Mouse (Mus musculus): ENCODE measurements around the gene Nin.
A peak's percentile ranks its signal among the peaks of the same experiment; 100 is the strongest.

Nin gene

DNA sequence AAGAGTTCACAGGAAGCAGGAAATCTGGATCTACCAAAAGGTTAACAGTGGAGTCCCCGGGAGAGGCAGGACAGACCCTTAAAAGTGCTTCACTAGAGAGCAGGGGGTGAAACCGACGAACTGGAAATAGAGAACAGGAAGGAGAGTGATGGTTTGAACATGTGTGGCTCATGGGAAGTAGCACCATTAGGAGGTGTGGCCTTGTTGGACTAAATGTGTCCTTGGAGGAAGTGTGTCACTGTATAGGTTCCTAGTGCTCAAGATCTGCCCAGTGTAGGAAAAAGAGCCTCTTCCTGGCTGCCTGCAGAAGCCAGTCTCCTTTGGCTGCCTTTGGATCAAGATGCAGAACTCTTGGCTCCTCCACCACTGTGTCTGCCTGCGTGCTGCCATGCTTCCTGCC lies 108.4 kb downstream of the Nin start:
- no peak for DNase-seq

DNA sequence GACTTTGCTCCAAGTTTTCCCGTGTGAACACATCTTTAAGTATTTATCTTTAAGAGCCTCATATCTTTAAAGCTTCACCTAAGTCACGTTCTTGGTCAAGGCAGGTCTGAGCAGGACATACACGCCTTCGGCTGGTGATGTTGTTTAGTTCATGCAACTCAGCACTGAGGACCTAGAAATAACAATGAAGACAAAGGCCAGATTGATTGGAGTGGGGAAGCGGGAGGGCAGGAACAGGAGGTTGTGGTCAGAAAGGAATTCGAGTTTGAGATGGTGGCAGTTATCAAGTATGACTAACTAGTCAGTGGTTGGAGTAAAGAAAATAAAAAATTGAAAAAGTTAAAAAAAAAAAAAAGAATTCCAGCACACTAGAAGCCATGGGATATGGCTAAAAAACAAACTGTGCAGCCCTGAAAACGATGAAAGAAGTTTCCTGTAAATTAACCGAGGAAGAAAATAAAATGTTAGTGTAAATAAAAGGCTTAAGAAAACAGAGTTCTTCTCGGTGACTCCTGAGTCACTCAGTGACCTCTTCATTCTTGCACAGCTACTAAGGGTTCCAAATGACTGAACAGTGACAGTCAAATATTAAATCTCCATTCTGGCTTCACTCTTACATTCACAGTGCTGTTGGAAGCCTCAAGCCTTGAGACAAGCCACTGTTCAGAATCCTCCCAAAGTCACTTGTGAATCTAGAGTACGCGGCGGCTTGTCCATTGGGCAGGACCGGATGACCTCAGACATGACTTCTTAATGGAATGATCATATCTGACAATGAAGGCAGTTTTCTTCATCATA lies 115.1 kb downstream of the Nin start:
- no peak for DNase-seq

DNA sequence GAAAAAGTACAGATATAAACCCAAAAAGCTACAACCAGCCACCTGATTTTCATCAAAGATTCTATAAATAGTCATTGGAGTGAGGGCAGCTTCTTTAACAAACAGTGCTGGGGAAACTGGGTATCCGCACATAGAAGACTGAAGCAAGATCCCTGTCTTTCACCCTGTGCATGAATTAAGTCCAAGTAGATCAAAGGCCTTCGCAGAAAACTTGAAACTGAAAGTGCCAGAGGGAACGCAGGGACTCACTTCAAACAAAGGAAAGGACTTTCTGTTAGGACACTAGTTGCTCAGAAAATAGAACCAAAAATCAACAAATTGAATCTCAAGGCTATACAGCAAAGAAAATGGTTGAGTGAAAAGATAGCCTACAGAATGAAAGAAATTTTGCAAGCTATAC lies 118.1 kb downstream of the Nin start:
- DNase-seq, result no peak

DNA sequence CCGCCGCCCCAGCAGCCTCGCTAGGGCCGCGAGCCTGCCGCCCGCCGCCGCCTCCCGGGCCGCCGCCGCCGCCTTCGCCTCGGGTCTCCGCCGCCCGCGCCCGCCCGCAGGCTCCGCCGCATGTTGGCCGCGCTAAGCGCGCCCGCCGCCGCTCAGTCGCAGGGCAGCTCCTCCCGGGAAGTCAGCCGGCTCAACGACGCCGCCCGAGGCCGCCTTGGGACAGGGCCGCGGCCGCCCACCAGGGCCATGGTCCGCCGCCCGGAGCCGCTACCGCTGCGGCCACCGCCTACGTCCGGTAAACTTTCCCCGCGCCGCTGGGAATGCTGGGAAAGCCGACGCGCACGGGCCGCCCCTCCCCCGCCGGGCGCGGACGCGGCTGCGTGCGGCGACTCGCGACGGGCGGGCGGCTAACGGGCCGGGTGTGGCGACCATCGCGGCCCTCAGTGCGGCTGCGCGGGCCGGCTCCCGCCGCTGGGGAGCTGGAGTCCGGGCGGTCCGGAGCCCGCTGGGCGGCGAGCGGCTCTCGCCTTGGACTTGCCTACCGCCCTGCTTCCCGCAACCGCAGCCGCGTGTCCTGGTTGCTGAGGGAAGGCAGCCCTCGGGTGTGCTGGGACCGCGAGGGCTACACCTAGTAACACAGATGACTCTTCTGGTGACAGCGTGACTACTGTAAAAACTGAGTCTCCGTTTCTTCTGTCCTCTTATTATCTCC lies 126.6 kb downstream of the Nin start, which contains the start of gene Sav1:
Sav1 (minus strand) TSS at position 217 of the 712 bp plus-strand sequence.
- DNase-seq, result peak; percentile 93

DNA sequence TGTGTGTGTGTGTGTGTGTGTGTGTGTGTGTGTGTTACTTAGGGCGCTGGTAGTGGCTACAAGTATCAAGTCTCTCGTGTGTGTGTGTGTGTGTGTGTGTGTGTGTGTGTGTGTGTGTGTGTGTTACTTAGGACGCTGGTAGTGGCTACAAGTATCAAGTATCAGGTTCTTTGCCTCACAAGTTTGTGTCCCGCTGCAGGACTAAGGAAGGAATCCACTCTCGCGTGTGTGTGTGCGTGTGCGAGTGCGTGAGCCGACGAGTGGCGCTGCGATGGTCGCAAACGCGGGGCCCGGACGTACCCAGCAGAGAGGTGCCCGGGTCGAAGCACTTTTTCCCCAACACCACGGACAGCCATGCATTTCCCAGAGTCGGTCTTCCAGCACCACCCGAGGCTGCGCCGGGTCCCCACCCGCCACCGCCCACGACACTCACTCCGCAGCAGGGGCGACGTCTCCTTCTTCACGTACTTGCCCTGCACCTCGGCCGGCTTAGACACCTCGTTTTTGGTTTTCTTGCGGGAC lies 127.2 kb downstream of the Nin start:
- peak; percentile 61 for DNase-seq

DNA sequence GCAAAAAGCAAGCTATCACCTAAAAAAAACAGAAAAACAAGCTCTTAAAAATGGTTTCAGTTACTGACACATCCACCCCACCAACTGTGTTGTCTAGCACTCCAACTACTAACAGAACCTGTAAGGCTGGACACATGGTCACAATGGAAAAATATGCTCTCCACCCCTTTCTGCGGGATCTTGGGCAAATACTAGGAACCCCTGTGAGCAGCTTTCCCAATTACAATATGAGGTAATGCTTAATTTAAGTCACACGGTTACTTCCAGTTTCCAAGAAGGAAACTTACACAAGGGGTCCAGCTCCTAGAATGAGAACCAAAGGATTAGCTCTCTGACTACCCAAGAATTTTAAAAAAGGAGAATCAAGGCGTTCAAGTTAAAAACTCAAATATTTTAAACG lies 128.0 kb downstream of the Nin start:
- no peak for DNase-seq

DNA sequence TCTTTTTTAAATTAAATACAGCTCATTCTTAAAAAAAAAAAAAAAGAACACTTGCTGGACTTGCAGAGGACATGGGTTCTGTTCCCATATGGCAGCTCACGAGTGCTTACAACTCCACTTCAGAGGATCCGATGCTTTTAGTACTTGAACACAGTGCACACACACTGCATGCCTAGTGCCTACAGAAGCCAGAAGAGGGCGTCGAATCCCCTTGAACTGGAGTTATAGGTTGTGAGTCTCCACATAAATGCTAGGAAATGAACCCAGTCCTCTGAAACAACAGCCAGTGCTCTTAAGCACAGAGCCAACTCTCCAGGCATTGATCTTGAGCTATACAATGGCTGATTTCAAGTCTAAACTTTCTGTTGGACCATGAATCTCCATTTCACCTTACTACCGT lies 130.6 kb downstream of the Nin start:
- no peak for DNase-seq

DNA sequence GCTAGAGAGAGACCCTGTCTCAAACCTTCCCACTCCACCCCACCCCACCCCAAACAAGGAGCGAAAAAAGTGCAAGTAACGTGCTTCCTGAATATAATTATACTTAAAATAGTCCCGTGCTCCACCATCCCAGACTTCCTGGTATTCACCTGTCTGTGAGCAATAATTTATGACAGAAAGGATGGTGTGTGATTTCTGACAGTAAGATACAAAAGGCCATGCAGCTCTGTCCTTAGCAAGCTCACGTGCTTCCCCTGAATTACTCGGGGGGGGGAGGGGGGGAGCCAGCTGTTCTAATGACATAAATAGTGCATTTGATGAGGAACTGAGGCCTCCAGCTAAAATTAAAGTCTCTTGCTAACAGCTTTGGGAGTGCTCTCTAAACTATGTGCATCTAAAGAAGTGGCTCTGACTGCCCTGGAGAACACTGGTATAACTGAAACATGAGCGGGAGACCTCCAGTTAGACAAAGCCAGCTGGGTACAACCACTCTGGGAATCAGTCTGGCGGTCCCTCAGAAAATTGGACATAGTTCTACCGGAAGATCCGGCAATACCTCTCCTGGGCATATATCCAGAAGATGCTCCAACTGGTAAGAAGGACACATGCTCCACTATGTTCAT lies 136.0 kb downstream of the Nin start:
- peak; percentile 46 for DNase-seq

DNA sequence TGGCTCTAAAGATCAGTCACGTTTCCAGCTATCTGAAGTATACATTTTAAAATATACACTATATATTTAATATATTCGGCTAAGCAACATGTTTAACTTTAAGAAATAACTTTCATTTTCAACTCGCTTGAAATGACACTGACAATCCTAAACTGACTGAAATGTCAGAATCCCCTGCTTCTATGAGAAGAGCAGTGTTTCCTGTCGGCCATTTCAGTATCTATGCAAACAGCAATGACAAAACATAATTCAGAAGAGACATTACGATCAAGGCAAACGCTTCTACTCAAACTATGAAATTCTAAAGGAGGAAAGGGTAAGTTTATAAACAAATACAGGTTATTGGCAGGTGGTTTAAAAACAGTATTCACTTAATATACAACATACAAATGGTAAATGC lies 136.8 kb downstream of the Nin start:
- DNase-seq, result no peak

DNA sequence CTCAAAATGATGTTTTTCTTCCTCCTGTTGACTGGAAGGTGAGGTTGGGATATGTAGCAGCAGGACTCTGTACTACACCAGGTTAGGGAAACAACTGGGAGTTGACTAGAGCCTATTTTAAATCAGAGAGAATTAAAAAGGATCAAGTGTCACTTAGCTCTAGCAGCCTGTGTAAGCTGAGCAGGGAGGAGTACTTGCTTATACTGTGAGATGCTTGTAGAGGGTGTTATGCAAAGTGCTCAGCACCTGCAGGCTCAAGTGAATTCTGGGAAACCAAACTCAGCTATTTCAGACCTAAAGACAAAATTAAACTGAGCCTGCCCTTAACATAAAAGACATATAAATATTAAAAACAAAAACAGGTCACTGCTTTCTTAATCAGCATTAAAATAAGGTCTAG lies 139.9 kb downstream of the Nin start:
- DNase-seq, result no peak

DNA sequence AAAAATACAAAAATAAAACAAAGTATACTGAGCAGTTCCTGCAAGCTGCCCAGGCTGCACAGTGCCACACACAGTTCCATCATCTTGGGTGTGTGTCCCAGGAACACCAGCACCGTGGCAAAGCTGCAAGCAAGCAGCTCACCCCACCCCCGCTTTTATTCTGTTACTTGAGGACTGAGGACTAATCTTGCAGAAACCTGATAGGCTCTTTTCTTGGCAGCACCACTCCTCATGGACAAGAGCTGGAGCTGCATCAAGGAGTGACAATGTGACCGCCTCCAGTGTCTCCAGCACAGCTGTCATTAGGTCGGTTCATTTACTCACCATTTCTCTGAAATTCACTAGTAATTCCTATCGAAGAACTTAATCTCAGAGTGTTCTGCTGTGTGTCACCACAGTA lies 145.4 kb downstream of the Nin start:
- no peak for DNase-seq

DNA sequence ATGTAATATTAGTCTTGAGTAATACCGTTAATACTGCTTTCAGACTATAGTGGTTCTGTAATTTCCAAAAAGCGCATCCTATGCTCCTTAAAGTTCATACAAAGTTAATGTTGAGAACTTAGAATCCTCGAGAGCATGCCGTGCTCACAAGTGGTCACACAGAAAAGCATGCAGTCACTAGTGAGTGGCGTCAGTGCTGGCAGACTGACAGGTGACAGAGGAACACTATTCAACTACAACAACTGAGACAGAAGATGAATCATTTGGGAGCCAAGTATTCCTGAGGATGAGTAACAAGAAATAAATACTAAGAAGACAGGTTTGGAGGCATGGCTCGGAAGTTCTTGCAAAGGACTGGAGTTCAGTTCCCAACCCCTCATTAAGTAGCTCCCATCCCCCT lies 146.4 kb downstream of the Nin start:
- DNase-seq, result no peak

DNA sequence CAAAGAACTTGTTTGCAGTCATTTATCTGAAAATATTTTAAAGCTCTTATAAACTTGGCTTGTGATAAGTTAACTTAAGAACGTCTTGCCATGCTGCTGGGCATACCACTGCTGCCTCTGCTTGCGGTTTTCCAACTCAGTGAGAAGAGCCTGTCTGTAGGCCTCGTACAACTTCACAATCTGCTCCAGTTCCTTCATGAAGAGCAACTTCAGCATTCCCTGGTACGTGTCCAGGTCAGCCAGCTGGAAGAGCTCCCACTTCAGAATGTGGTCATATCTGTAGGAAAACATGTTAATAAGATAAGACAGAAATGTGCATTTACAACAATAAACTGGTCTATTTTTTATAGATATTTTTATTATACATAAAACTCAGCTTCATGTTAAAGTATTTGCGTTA lies 147.4 kb downstream of the Nin start:
- peak; percentile 72 for DNase-seq

DNA sequence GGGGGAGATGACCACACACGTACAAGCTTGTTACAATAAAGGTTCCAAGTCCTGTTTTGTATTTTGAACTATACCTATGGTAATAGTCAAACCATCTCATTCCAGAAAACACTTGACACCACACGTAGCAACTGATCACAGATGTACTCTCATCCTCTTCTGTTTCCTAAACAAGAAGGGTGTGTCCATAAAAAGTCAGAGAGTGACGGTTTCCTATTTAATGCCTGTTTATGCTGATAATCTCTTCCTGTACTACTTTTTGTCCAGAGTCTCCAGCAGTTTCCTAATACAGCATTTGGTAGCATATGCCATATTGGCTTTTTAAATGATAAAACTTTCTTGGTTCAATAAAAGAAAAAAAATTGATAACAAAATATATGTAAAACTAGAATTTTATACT lies 147.9 kb downstream of the Nin start:
- DNase-seq, result no peak

DNA sequence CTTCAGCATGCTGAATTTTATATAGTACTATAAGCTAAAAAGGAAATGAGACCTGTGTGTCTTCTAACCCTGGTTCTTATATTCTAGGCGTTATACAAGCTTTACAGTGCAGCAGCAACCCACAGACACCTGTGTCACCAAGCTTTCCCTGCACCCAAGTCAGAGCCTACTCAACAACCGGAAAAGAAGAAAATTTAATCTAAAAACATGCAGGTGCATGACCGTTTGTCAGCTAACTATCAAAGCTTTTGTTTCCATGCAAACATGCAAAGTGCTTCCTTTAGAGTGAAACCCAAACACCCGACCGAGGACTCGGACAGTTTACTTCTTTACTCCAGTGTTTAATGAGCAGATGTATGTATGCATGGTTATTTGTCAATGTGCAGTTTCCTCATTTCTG lies 150.4 kb downstream of the Nin start:
- DNase-seq, result no peak

DNA sequence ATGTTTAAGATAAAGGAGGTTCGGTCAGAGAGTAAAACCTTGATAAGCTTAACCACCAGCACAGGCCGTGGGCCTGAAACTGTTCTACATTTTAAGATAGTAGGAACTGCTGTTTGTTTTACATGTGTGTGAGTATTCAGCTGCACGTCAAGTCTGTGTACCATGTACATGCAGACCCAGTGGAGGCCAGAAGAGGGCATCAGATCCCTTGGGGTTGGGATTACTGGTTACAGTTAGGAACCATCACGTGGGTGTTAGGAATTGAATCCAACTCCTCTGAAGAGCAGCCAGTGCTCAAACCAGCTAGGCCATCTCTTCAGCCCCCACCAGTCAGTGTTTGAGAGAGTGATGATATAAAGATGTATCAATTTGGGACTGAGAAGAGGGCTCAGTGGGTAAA lies 151.0 kb downstream of the Nin start:
- peak; percentile 84 for DNase-seq
